Comparison of ENCODE assay signal across 7 mouse cellular contexts in the genomic region with DNA sequence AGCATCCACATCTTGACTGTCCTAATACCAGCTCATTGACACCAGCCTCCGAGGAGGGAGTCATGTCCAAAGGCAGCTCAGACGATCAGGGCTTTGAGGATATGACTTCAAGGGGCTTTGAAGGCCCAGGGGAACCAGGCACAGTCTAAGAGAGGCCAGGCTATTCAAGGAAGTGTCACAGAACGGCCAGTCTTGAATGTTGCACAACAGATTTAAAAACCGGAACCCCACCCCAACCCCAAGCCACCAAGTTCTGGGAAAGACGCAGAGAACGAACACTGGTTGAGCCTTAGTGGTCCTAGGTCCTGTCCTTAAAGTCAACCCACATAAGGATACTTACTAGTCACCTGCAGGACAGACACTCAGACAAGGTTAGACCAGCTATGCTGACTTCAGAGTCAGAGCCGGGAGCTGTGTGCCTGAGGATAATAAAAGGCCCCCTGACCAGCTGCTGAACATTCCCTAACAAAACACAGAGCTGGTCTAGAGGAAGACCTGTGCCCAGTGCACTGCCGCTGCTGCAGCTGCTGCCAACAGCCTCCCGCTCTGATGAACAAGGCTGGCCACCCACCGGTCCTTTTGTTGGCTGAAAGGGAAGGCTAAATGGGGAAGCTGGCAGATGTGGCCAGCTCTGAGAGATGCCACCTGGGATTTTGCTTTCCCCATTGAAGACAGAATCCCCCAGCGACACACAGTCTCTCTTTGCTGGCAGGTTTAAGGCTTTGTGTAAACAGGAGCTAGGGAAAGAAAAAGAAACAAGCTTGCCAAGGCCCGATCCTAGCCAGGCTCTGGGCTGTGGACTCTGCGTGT. TPM values are rescaled to one million over a fixed set of nuclear protein-coding genes. Genes with fewer than 3 reads are reported as not detected.
DNase-seq lines count a peak whose midpoint lies in the region; ATAC-seq lines count a peak whose summit lies in the region.

No protein-coding gene starts in this region.

- H3K27me3 ChIP-seq in hindbrain, embryonic 11.5 days (ENCODE audit: control insufficient read depth, insufficient read depth, low read length) = no peaks in the 10 kb centered on the region

- no peaks in the 10 kb centered on the region for H3K36me3 ChIP-seq in hindbrain, embryonic 11.5 days (ENCODE audit: control insufficient read depth, insufficient read depth, low read length)

- H3K27ac ChIP-seq in hindbrain, embryonic 11.5 days (ENCODE audit: low read depth, low read length) = no peak overlapping the region

- WGBS in hindbrain, embryonic 11.5 days = 37% methylated on average over 13 of the region's 13 CpGs

- no peak for ATAC-seq in hindbrain, embryonic 11.5 days (ENCODE audit: low FRiP score)
- ATAC-seq in megakaryocyte progenitor cell, adult 5-6 weeks (replicated peaks; ENCODE audit: poor library complexity) = peak; percentile 81
- no peak for ATAC-seq in activated CD4-positive, CD25-positive, alpha-beta regulatory T cell, adult 4 months

- no peak overlapping the region for H3K4me3 ChIP-seq in hindbrain, embryonic 11.5 days (ENCODE audit: low read depth, low read length)

- no peaks in the 10 kb centered on the region for H3K4me1 ChIP-seq in hindbrain, embryonic 11.5 days (replicated peaks; ENCODE audit: control insufficient read depth, insufficient read depth, low read length)

- no peaks in the 10 kb centered on the region for H3K9me3 ChIP-seq in hindbrain, embryonic 11.5 days (ENCODE audit: control insufficient read depth, low read length)

- no peak overlapping the region for H3K9ac ChIP-seq in hindbrain, embryonic 11.5 days (ENCODE audit: low read depth, low read length)

- DNase-seq in Muller cell, postnatal 12 days (ENCODE audit: inconsistent ontology term) = peak; percentile 56
- peak; percentile 54 for DNase-seq in brain, adult 2 months (ENCODE audit: low read depth, low spot score)
- peak; percentile 44 for DNase-seq in hindbrain, embryonic 11.5 days (ENCODE audit: low spot score)
- no peak for DNase-seq in cerebellum, adult 9-10 months
- no peak for DNase-seq in adrenal gland, adult (ENCODE audit: inconsistent age in 2 of 2, low spot score in 1 of 2)

- H3K4me2 ChIP-seq in hindbrain, embryonic 11.5 days (replicated peaks; ENCODE audit: low read depth, low read length) = no peak overlapping the region

RNA-seq across cellular contexts. Expression of gene Shisal1, which starts 19.8 kb away (rescaled TPM):
- polyA plus RNA-seq in hindbrain, embryonic 11.5 days (2014; fragmentation: Nextera tagmentation; extraction: Ambion mirVana) = 3.2 and 5.0 TPM in 2 replicates
- total RNA-seq in megakaryocyte progenitor cell, adult 5-6 weeks (2015) = not detected in 2 replicates
- not detected in 2 replicates for total RNA-seq in megakaryocyte progenitor cell, adult 5-6 weeks (2017)
- polyA plus RNA-seq in activated CD4-positive, CD25-positive, alpha-beta regulatory T cell, adult 4 months (2017; shearing (Covaris generic)) = not detected

Comparison
In these comparisons a context has a peak if more than half of its experiments do, and no peak if none do; other contexts are left out.
1. DNase-seq: peak in Muller cell, postnatal 12 days (single experiment), brain, adult 2 months (single experiment) and hindbrain, embryonic 11.5 days (single experiment); none in cerebellum, adult 9-10 months (single experiment) and adrenal gland, adult (0 of 2).